Mouse (Mus musculus) kidney, adult 2 months (tissue): Measurements from ENCODE around the gene Eif2b3. TPM values are rescaled to one million over a fixed set of nuclear protein-coding genes. Genes with fewer than 3 reads are reported as not detected.

Experiments used
- DNase-seq: peaks from one replicate; pipeline ENCODE4 v3.0.0; 2021
- H3K27ac ChIP-seq: fragments of 200-500 bp; 2 replicates; pipeline ENCODE4 v1.5.1; 2012; ENCODE audit warnings: low read depth, low read length, control low read depth, inconsistent platforms; ENCODE audit not compliant: insufficient read depth
- H3K27me3 ChIP-seq: fragments of 200-500 bp; replicated peaks from 2 replicates; pipeline ENCODE4 v1.6.1; 2012; ENCODE audit warnings: mild to moderate bottlenecking, moderate library complexity, low read length, inconsistent platforms; ENCODE audit not compliant: control insufficient read depth, insufficient read depth
- H3K36me3 ChIP-seq: fragments of 200-500 bp; 2 replicates; pipeline ENCODE4 v1.6.1; 2012; ENCODE audit warnings: mild to moderate bottlenecking, moderate library complexity, low read length, inconsistent platforms; ENCODE audit not compliant: control insufficient read depth, insufficient read depth
- H3K4me1 ChIP-seq: fragments of 200-500 bp; 2 replicates; pipeline ENCODE4 v1.6.1; 2011; ENCODE audit warnings: low read length; ENCODE audit not compliant: control insufficient read depth, insufficient read depth
- H3K4me3 ChIP-seq: fragments of 200-500 bp; 2 replicates; pipeline ENCODE4 v1.5.1; 2011; ENCODE audit warnings: mild to moderate bottlenecking, low read depth, low read length, control low read depth; ENCODE audit not compliant: insufficient read depth
- CTCF ChIP-seq: fragments of 200-500 bp; conservative IDR thresholded peaks from 2 replicates; pipeline ENCODE4 v1.5.1; 2011; ENCODE audit warnings: low read depth, mild to moderate bottlenecking, control low read depth, low read length, moderate library complexity, mixed read lengths; ENCODE audit not compliant: insufficient read depth, insufficient read length
- POLR2A ChIP-seq: fragments of 200-500 bp; IDR thresholded peaks from one replicate; pipeline ENCODE4 v1.6.1; 2011; ENCODE audit warnings: low read depth, low read length, control low read depth
- WGBS: fragments of 180-500 bp; shearing (Covaris S2); methylation state at CpG from one replicate; pipeline ENCODE4 v1.1.7; 2018; 5-methylcytosine and 5-hydroxymethylcytosine counted together
- polyA plus RNA-seq: library from polyadenylated mRNA; depleted of rRNA; stranded (reverse); fragments of >200 nt; gene quantifications from 2 replicates; pipeline ENCODE4 v1.2.3, GENCODE M21; 2012

Gene Eif2b3
- polyA plus RNA-seq, 1 experiment, result 9.2 TPM

- Histone ChIP-seq H3K27ac (no peak overlapping the region), H3K27me3 (no peaks in the 10 kb centered on the region), H3K36me3 (no peaks in the 10 kb centered on the region), H3K4me1 (no peaks in the 10 kb centered on the region), H3K4me3 (no peak overlapping the region)
- DNase-seq, result no peak
- TF ChIP-seq POLR2A (no peak), CTCF (no peak)
- 94% methylated on average over 4 of the region's 4 CpGs for WGBS
Measured at GRCm38 (mm10) chr4:117004649-117005048, 14.6 kb upstream of the Eif2b3 start.

- H3K27me3 ChIP-seq, result no peaks in the 10 kb centered on the region
- no peak for DNase-seq
- no peak overlapping the region for H3K4me3 ChIP-seq
- TF ChIP-seq CTCF, result no peak
- no peak for TF ChIP-seq POLR2A
- no peaks in the 10 kb centered on the region for H3K36me3 ChIP-seq
- no peak overlapping the region for H3K27ac ChIP-seq
- no peaks in the 10 kb centered on the region for H3K4me1 ChIP-seq
- 76% methylated on average over 7 of the region's 7 CpGs for WGBS
Measured at GRCm38 (mm10) chr4:117005611-117006400, 13.4 kb upstream of the Eif2b3 start.

GRCm38 (mm10) chr4:117007058-117007457, 12.1 kb upstream of the Eif2b3 start:
- Histone ChIP-seq H3K4me3 (no peak overlapping the region), H3K27me3 (no peaks in the 10 kb centered on the region), H3K27ac (no peak overlapping the region), H3K4me1 (no peaks in the 10 kb centered on the region), H3K36me3 (no peaks in the 10 kb centered on the region)
- WGBS, result 71% methylated on average over 3 of the region's 3 CpGs
- TF ChIP-seq CTCF, result no peak
- no peak for TF ChIP-seq POLR2A
- no peak for DNase-seq

GRCm38 (mm10) chr4:117010231-117010630, 9.0 kb upstream of the Eif2b3 start:
- Histone ChIP-seq H3K4me1 (no peaks in the 10 kb centered on the region), H3K36me3 (no peaks in the 10 kb centered on the region), H3K27ac (no peak overlapping the region), H3K4me3 (no peak overlapping the region), H3K27me3 (no peaks in the 10 kb centered on the region)
- no peak for DNase-seq
- no peak for TF ChIP-seq POLR2A
- TF ChIP-seq CTCF, result no peak
- WGBS, result 83% methylated on average over 5 of the region's 5 CpGs

- TF ChIP-seq POLR2A (no peak), CTCF (no peak)
- Histone ChIP-seq H3K27me3 (no peaks in the 10 kb centered on the region), H3K36me3 (no peaks in the 10 kb centered on the region), H3K4me3 (no peak overlapping the region), H3K27ac (no peak overlapping the region), H3K4me1 (no peaks in the 10 kb centered on the region)
- DNase-seq, result no peak
- 86% methylated on average over 6 of the region's 6 CpGs for WGBS
Measured at GRCm38 (mm10) chr4:117013596-117013995, 5.6 kb upstream of the Eif2b3 start.

- DNase-seq, result no peak
- Histone ChIP-seq H3K4me3 (no peak overlapping the region), H3K36me3 (no peaks in the 10 kb centered on the region), H3K27me3 (no peaks in the 10 kb centered on the region), H3K27ac (no peak overlapping the region), H3K4me1 (no peaks in the 10 kb centered on the region)
- no peak for TF ChIP-seq POLR2A
- no peak for TF ChIP-seq CTCF
- 63% methylated on average over 4 of the region's 4 CpGs for WGBS
Measured at GRCm38 (mm10) chr4:117014901-117015415, 4.2 kb upstream of the Eif2b3 start.

GRCm38 (mm10) chr4:117017738-117018137, 1.5 kb upstream of the Eif2b3 start:
- no peak for TF ChIP-seq POLR2A
- TF ChIP-seq CTCF, result no peak
- DNase-seq, result no peak
- Histone ChIP-seq H3K4me1 (no peaks in the 10 kb centered on the region; the same call in 1 of the 2 replicates), H3K27ac (no peak overlapping the region), H3K4me3 (no peak overlapping the region), H3K36me3 (no peaks in the 10 kb centered on the region), H3K27me3 (no peaks in the 10 kb centered on the region)
- 74% methylated on average over 2 of the region's 2 CpGs for WGBS
